Mouse (Mus musculus): Measurements from ENCODE around the gene Hapln4.

The Hapln4 gene

GRCm38 (mm10) chr8:70104506-70104905 is 21.2 kb downstream of the Hapln4 start:
- DNase-seq = peak; percentile 44

GRCm38 (mm10) chr8:70104922-70105321 is 21.7 kb downstream of the Hapln4 start:
- DNase-seq = no peak

DNA sequence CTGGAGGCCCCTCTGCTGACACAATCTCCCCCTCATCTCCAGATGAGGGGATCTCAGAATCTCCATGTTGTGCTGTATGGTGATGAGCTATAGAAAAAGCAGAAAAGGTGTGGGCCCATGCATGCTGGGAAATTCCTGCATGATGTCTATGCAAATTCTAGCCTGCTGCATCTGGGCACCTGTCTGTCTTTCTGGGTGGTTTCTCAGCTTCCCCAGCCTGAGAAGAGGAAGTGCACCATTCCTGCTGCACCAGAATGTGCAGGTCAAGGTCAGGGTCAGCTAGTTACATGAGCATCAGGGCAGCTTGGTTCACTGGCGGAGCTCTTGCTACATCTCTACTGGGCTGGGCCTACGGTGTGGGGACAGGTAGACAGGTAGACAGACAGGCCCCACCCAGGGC is 27.2 kb downstream of the Hapln4 start:
- no peak for DNase-seq

DNA sequence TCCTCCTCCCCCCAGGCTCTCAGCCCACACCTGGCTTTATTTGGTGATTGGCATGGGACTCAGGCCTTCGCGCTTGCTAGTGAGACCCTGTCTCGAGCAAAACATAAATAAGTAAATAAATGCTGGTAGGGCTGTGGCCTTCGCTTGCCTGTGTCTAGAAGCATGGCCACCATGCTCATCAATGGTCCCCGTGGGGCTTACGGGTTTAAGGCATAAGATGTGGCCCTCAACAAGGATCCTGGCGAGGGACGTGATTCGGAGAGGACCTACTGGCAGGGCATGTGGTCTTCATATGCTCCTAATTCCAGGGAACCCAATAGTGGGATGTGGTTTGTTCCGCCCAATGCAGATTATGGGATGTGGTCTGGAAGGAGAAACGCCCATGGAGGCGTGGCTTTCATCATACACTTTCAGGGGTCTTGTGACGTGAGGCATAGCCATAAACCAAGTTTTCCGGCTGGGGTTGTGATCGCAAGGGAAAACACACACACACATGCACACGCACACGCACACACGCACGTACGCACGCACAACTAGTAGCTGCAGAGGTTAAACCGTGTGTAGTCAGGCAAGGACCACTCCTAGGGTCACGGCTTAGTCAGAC is 28.0 kb downstream of the Hapln4 start:
- DNase-seq = no peak

- no peak for DNase-seq
These were observed 29.3 kb downstream of the Hapln4 start for GRCm38 (mm10) chr8:70112401-70113016.

GRCm38 (mm10) chr8:70114488-70114887 is 31.2 kb downstream of the Hapln4 start:
- no peak for DNase-seq

GRCm38 (mm10) chr8:70114892-70115291 is 31.6 kb downstream of the Hapln4 start:
- no peak for DNase-seq

GRCm38 (mm10) chr8:70117611-70118010 is 34.4 kb downstream of the Hapln4 start:
- no peak for DNase-seq

- DNase-seq = no peak
These were observed 35.8 kb downstream of the Hapln4 start for GRCm38 (mm10) chr8:70118726-70119700.

- peak; percentile 63 for DNase-seq
These were observed 37.4 kb downstream of the Hapln4 start, which contains the start of gene Ncan for GRCm38 (mm10) chr8:70120667-70121066. Gene Ncan, minus strand, starts transcription at chr8:70120873.

DNA sequence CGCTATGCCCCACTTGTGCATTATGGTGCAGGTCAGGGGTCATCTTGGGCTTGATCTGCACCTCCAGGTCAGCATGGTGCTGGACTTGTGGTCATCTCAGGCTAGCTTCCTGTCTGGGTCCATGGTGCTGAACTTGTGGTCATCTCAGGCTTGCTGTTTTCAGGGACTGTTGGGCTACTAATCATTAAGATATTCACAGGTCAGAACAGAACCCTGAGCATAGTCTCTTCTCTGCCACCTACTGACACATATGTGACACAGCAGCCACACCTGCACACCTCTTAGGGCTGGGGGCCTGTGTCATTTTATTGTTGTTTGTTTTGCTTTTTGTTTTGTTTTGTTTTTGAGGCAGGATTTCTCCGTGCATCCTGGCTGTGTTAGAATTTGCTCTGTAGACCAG is 39.6 kb downstream of the Hapln4 start:
- no peak for DNase-seq

GRCm38 (mm10) chr8:70124992-70125391 is 41.7 kb downstream of the Hapln4 start:
- no peak for DNase-seq

- peak; percentile 56 for DNase-seq
These were observed 45.2 kb downstream of the Hapln4 start for GRCm38 (mm10) chr8:70128435-70128834.

GRCm38 (mm10) chr8:70129309-70129952 is 46.2 kb downstream of the Hapln4 start:
- DNase-seq = peak; percentile 43

GRCm38 (mm10) chr8:70130066-70130465 is 46.8 kb downstream of the Hapln4 start:
- no peak for DNase-seq

GRCm38 (mm10) chr8:70131166-70131883 is 48.1 kb downstream of the Hapln4 start, which contains the start of gene Nr2c2ap:
Gene Nr2c2ap, plus strand, starts transcription at chr8:70131333.
- DNase-seq = peak; percentile 85

DNA sequence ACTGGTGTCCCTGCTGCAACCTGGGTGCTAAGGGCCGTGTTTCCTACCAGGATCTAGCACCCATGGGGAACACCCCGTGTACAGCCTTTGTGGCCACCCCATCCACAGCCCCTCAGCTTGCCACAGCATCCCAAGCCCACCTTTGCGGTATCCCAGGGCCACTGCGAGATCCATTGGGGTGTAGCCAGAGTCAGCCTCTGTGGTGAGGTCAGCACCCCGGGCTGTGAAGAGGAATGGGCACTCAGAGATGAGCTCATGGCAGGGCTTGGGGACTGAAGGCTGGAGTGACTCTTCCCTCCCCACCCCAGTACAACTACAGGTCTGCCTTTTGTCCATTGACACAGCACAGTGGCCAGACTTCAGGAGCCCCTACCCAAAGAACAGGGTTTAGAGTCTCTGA is 50.8 kb downstream of the Hapln4 start:
- DNase-seq = no peak

- DNase-seq = no peak
These were observed 51.7 kb downstream of the Hapln4 start for GRCm38 (mm10) chr8:70134931-70135330.

DNA sequence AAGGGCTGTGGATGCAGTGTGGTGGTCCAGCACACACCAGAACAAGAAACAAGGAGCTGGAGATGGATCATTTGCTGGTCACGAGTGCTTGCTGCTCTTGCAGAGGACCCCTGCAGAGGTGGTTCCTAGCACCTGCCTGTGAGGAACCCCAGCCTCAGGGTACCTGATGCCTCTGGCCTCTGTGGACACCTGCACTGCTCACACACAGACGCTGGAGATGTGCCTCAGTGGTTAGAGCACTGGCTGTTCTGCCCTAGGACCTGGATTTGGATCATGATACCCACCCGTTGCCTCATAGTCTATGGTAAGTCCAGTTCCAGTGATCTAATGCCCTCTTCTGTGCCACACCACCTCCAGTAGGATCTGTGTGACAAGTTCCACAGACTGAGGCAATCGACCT is 53.3 kb downstream of the Hapln4 start:
- no peak for DNase-seq

DNA sequence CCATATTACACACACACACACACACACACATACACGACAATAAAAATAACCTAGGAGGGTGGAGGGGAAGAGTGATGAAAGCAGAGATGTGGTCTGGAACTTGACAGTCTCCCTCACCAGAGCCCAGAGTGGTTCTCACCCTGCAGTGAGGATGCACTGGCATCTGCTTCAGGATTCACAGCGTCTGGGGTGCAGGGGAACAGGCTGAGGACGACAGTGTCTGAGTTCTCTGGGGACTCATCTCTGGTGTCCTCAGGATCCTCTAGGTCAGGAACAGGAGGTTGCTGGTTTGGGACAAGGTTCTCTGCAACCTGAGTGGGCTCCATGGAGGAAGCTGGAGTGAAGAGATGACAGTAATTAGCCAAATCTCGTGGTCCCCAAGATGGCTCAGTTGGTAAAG is 54.6 kb downstream of the Hapln4 start:
- DNase-seq = no peak

DNA sequence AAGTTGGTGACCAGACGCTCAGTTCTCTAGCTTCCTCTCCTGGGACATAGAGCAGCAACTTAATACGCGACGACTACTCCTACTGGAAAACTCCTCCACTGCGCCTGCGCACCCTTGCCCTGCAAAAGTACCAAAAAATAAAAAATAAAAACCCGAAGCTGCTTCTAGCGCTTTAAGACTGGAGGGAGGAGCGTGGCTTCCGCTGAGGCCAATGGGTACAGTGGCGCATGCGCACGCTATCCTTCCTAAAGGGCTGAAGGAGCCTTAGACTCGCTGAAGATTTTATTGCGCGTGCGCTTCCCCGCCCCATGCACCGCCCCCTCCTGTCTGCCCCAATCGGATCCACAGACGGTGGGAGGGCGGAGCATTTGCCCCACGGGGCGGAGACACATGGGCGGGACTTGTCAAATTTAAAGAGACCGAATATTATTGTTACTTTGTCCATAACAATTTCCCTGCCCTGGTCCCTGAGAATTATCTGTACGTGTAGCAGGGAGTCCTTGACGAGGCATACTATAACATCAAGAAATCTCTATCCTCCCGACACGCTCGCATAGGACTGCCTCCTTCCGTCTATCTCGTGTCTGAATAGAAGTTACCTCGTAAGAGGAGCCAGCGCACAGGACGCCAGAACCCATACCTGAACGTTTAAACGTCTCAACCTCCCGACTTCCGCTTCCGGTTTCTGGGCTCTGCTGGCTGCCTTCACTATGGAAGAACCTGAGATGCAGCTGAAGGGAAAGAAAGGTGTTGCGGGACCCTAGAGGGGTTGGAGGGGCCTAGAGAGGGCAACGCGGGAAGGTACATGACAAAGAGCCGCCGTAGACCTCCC is 56.0 kb downstream of the Hapln4 start, which contains the start of the genes Rfxank, Borcs8 and Mef2b:
Gene Rfxank, minus strand, starts transcription at position 129 of the 832 bp plus-strand sequence.
Gene Borcs8, plus strand, starts transcription at position 474 of the 832 bp plus-strand sequence.
Gene Mef2b, plus strand, starts transcription at position 686 of the 832 bp plus-strand sequence.
- DNase-seq = peak; percentile 99

Data from kidney, adult 18-20 months (tissue).